Mouse (Mus musculus) intestine, postnatal 0 days (tissue): ENCODE data around the gene Cckbr. TPM values are rescaled to one million over a fixed set of nuclear protein-coding genes. Genes with fewer than 3 reads are reported as not detected.

Experiments
- ATAC-seq: fragments of 200-750 bp; cut with Nextera tagmentation; 2 replicates; pipeline ENCODE4 v1.8.0; 2017; ENCODE audit warnings: mild to moderate bottlenecking, moderate TSS enrichment, moderate library complexity
- H3K27ac ChIP-seq: fragments of 300-500 bp; sonication (generic); 2 replicates; pipeline ENCODE4 v1.5.1; 2014; ENCODE audit warnings: mild to moderate bottlenecking, low read depth, low read length, moderate library complexity
- H3K27me3 ChIP-seq: fragments of 300-500 bp; sonication (generic); replicated peaks from 2 replicates; pipeline ENCODE4 v1.6.1; 2014; ENCODE audit warnings: low read length, mixed read lengths; ENCODE audit not compliant: control insufficient read depth, insufficient read depth
- H3K36me3 ChIP-seq: fragments of 300-500 bp; sonication (generic); 2 replicates; pipeline ENCODE4 v1.6.1; 2014; ENCODE audit warnings: mild to moderate bottlenecking, moderate library complexity; ENCODE audit not compliant: control insufficient read depth, insufficient read depth
- H3K4me1 ChIP-seq: fragments of 300-500 bp; sonication (generic); replicated peaks from 2 replicates; pipeline ENCODE4 v1.6.1; 2014; ENCODE audit warnings: antibody characterized with exemption, low read length, mixed read lengths; ENCODE audit not compliant: control insufficient read depth, insufficient read depth
- H3K4me2 ChIP-seq: fragments of 300-500 bp; sonication (generic); replicated peaks from 2 replicates; pipeline ENCODE4 v1.6.1; 2014; ENCODE audit warnings: low read depth, mild to moderate bottlenecking, moderate library complexity
- H3K4me3 ChIP-seq: fragments of 300-500 bp; sonication (generic); 2 replicates; pipeline ENCODE4 v1.5.1; 2014; ENCODE audit warnings: low read depth, low read length
- H3K9ac ChIP-seq: fragments of 300-500 bp; sonication (generic); 2 replicates; pipeline ENCODE4 v1.6.1; 2014; ENCODE audit warnings: mild to moderate bottlenecking, low read depth, low read length
- H3K9me3 ChIP-seq: fragments of 300-500 bp; sonication (generic); 2 replicates; pipeline ENCODE4 v1.6.1; 2016; ENCODE audit warnings: mixed run types; ENCODE audit not compliant: control insufficient read depth
- CTCF ChIP-seq: sonication (generic); IDR thresholded peaks from 2 replicates; pipeline ENCODE4 v1.5.1; 2016; ENCODE audit warnings: low read depth, mild to moderate bottlenecking, control low read depth, antibody characterized with exemption, moderate library complexity
- WGBS: fragments of 180-500 bp; shearing (Covaris S2); extraction: QIAGEN DNeasy Blood & Tissue Kit; methylation state at CpG from one replicate; pipeline ENCODE4 v1.1.7; 2014; 5-methylcytosine and 5-hydroxymethylcytosine counted together
- polyA plus RNA-seq: library from polyadenylated mRNA; unstranded; fragments of >200 nt; fragmentation: Nextera tagmentation; extraction: Ambion mirVana; gene quantifications from 2 replicates; pipeline ENCODE4 v1.2.1, GENCODE M21; 2015

Cckbr gene
- polyA plus RNA-seq, 1 experiment from 2014 or later = 0.17 TPM

DNA sequence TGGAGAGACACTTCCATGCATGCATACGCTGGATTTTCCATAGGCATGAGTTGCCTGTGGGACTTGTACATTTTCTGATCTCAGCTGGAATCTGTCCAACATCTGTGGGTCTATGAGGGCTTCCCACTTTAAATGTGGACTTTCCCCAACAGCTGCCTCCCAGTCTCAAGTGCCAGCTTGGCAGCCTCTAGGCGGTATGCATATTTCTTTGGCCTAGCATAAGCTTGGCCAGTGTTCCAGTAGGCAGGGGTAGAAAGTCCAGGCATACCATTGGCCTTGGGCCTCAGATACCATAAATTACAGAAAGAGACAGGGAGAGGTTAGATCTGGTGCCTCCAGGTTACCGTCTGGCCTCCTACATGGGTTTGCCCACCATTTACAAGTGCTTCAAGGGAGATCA is 72.3 kb downstream of the Cckbr start:
- H3K4me1 ChIP-seq = no peaks in the 10 kb centered on the region
- TF ChIP-seq CTCF = no peak
- no peak overlapping the region for H3K4me2 ChIP-seq
- no peaks in the 10 kb centered on the region for H3K36me3 ChIP-seq
- ATAC-seq = no peak
- H3K27me3 ChIP-seq = no peaks in the 10 kb centered on the region
- no peaks in the 10 kb centered on the region for H3K9me3 ChIP-seq
- no peak overlapping the region for H3K4me3 ChIP-seq
- no peak overlapping the region for H3K9ac ChIP-seq
- no peak overlapping the region for H3K27ac ChIP-seq
- 82% methylated on average over 3 of the region's 3 CpGs for WGBS

DNA sequence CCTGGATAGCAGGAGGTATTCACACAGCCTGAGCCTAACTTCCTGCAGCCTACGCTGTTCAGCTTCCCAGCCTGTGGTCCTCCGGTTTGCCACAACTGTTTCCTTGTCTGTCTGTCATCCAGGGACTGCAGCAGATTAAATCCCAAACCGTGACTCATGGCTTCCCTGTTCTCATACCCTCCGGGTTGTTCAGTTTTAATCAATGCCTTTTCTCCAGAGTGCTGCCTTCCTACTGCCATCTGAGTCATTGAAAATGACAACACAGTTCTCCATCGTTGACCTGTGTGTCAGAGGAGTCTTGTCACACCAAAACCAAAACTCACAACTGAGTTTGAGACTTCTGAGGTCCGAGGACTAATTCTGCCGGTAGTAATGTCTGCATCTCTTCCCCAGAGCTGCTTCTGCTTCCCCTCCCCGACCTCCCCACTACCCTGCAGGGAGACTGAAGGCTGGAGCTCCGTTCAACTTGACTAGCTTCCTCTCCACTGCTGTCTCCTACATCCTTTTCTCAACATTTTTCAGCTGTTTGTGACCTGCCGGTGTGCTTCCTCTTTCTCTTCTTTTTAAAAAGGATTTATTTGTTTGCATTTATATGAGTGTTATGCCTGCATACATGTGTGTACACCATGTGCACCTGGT is 73.4 kb downstream of the Cckbr start:
- Histone ChIP-seq H3K27me3 (no peaks in the 10 kb centered on the region), H3K27ac (no peak overlapping the region), H3K9ac (no peak overlapping the region), H3K36me3 (no peaks in the 10 kb centered on the region), H3K9me3 (no peaks in the 10 kb centered on the region), H3K4me2 (no peak overlapping the region), H3K4me3 (no peak overlapping the region), H3K4me1 (no peaks in the 10 kb centered on the region)
- ATAC-seq = no peak
- TF ChIP-seq CTCF = no peak
- WGBS = 52% methylated on average over 10 of the region's 10 CpGs

DNA sequence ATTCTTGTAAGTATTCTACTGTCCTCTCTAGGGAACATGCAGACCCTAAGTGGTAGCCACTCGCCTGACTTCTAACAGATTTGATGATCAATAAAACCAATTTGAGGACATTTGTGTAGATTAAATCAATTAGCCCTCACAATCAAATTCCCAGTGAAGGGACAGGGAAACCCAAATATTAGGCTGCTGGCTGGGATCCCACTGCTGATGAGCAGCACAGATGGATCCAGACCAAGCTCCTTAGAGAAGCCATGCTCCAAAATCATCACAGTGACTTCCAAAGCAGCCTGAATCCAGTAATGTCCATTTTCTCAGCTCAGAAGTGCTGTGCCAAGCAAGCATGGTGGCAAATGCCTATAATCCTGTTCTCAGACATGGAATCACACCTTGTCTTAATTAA is 74.1 kb downstream of the Cckbr start:
- WGBS = 84% methylated on average over 1 of the region's 1 CpGs

GRCm38 (mm10) chr7:105501984-105502383 is 76.5 kb downstream of the Cckbr start:
- ATAC-seq = no peak
- no peaks in the 10 kb centered on the region for H3K27me3 ChIP-seq
- no peaks in the 10 kb centered on the region for H3K36me3 ChIP-seq
- no peak overlapping the region for H3K27ac ChIP-seq
- no peak for TF ChIP-seq CTCF
- H3K4me2 ChIP-seq = no peak overlapping the region
- no peak overlapping the region for H3K4me3 ChIP-seq
- no peaks in the 10 kb centered on the region for H3K4me1 ChIP-seq
- H3K9ac ChIP-seq = no peak overlapping the region
- 44% methylated on average over 4 of the region's 4 CpGs for WGBS
- no peaks in the 10 kb centered on the region for H3K9me3 ChIP-seq

More for the DNA sequence above, 74.1 kb downstream of the Cckbr start:
- no peak for TF ChIP-seq CTCF
- no peaks in the 10 kb centered on the region for H3K36me3 ChIP-seq
- no peak overlapping the region for H3K9ac ChIP-seq
- no peaks in the 10 kb centered on the region for H3K27me3 ChIP-seq
- no peak overlapping the region for H3K27ac ChIP-seq
- H3K4me1 ChIP-seq = no peaks in the 10 kb centered on the region
- H3K4me3 ChIP-seq = no peak overlapping the region
- ATAC-seq = no peak
- no peak overlapping the region for H3K4me2 ChIP-seq
- H3K9me3 ChIP-seq = no peaks in the 10 kb centered on the region

DNA sequence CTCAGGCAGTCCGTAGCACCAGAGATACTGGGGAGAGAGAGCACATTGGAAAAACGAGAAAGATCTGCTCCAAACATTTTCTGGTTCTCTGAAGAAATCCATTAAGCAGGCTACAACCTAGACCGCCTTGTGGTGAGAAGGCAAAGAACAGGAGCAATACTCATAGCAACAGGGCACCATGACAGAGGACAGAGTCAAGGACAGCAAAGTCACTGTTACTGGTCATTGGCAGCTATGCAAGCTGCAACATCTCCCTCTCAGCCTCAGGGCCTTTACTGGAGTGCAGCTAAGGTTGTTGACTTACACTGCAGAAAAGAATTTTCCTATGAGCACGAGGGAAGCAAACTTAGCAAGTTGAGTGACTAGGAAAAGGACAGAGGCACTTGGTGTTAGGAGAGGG is 81.7 kb downstream of the Cckbr start:
- no peak for TF ChIP-seq CTCF
- no peak for ATAC-seq
- WGBS = 63% methylated on average over 4 of the region's 4 CpGs

GRCm38 (mm10) chr7:105510143-105510542 is 84.6 kb downstream of the Cckbr start:
- H3K9ac ChIP-seq = no peak overlapping the region
- H3K4me1 ChIP-seq = no peaks in the 10 kb centered on the region
- no peak overlapping the region for H3K27ac ChIP-seq
- no peak overlapping the region for H3K4me2 ChIP-seq
- no peak overlapping the region for H3K4me3 ChIP-seq
- no peaks in the 10 kb centered on the region for H3K9me3 ChIP-seq
- no peaks in the 10 kb centered on the region for H3K36me3 ChIP-seq
- no peaks in the 10 kb centered on the region for H3K27me3 ChIP-seq
- 76% methylated on average over 5 of the region's 5 CpGs for WGBS
- ATAC-seq = no peak
- no peak for TF ChIP-seq CTCF

More for the DNA sequence above, 81.7 kb downstream of the Cckbr start:
- Histone ChIP-seq H3K9me3 (no peaks in the 10 kb centered on the region), H3K36me3 (no peaks in the 10 kb centered on the region), H3K4me1 (no peaks in the 10 kb centered on the region), H3K4me3 (no peak overlapping the region), H3K27me3 (no peaks in the 10 kb centered on the region), H3K27ac (no peak overlapping the region), H3K4me2 (no peak overlapping the region), H3K9ac (no peak overlapping the region)
